Mouse (Mus musculus) thymus, adult 2 months (tissue): ENCODE measurements around the gene Rbm3. TPM values are rescaled to one million over a fixed set of nuclear protein-coding genes. Genes with fewer than 3 reads are reported as not detected.
A peak's percentile ranks its signal among the peaks of the same experiment; 100 is the strongest.

Experiments
- DNase-seq: peaks from one replicate; pipeline ENCODE4 v3.0.0; 2021
- H3K27ac ChIP-seq: fragments of 200-500 bp; 2 replicates; pipeline ENCODE4 v1.5.1; 2012; ENCODE audit warnings: low read length, control low read depth; ENCODE audit not compliant: control insufficient read depth, insufficient read depth
- H3K27me3 ChIP-seq: fragments of 200-500 bp; 2 replicates; pipeline ENCODE4 v1.6.1; 2012; ENCODE audit warnings: mild to moderate bottlenecking, low read length, moderate library complexity, mixed read lengths; ENCODE audit not compliant: control insufficient read depth, insufficient read depth
- H3K36me3 ChIP-seq: fragments of 200-500 bp; 2 replicates; pipeline ENCODE4 v1.6.1; 2012; ENCODE audit warnings: mild to moderate bottlenecking, low read length, moderate library complexity; ENCODE audit not compliant: control insufficient read depth, insufficient read depth
- H3K4me1 ChIP-seq: fragments of 200-500 bp; replicated peaks from 2 replicates; pipeline ENCODE4 v1.6.1; 2012; ENCODE audit warnings: low read length; ENCODE audit not compliant: control insufficient read depth, insufficient read depth
- H3K4me3 ChIP-seq: fragments of 200-500 bp; 2 replicates; pipeline ENCODE4 v1.5.1; 2012; ENCODE audit warnings: mild to moderate bottlenecking, low read length, control low read depth, moderate library complexity; ENCODE audit not compliant: control insufficient read depth, insufficient read depth
- CTCF ChIP-seq: fragments of 200-500 bp; IDR thresholded peaks from 2 replicates; pipeline ENCODE4 v1.5.1; 2012; ENCODE audit warnings: mild to moderate bottlenecking, control low read depth, low read length, moderate library complexity, borderline replicate concordance; ENCODE audit not compliant: control insufficient read depth, poor library complexity, insufficient read depth; ENCODE audit errors: extremely low read depth
- POLR2A ChIP-seq: fragments of 200-500 bp; IDR thresholded peaks from 2 replicates; pipeline ENCODE4 v1.6.1; 2012; ENCODE audit warnings: mild to moderate bottlenecking, low read length, control low read depth, moderate library complexity; ENCODE audit not compliant: control insufficient read depth, poor library complexity, insufficient read depth; ENCODE audit errors: extremely low read depth
- WGBS: fragments of 180-500 bp; shearing (Covaris S2); methylation state at CpG from one replicate; pipeline ENCODE4 v1.1.7; 2018; 5-methylcytosine and 5-hydroxymethylcytosine counted together
- polyA plus RNA-seq: library from polyadenylated mRNA; depleted of rRNA; stranded (reverse); fragments of >200 nt; gene quantifications from 2 replicates; pipeline ENCODE4 v1.2.3, GENCODE M21; 2012; rRNA removed

Gene Rbm3
- polyA plus RNA-seq, 1 experiment: 220 TPM

GRCm38 (mm10) chrX:8090346-8090953 lies 55.2 kb downstream of the Rbm3 start, which contains the start of gene Was:
Gene Was (minus strand): TSS chrX:8090498.
- Histone ChIP-seq H3K36me3 (peaks cover 10% of the 10 kb centered on the region), H3K4me3 (peak within 1 kb of the TSS; percentile 95), H3K27me3 (no peaks in the 10 kb centered on the region), H3K4me1 (peaks cover 13% of the 10 kb centered on the region), H3K27ac (peak within 1 kb of the TSS; percentile 99)
- TF ChIP-seq POLR2A (0 out of 2 replicates have a peak, but pooled peaks have one; percentile 32), CTCF (no peak)
- WGBS: 22% methylated on average over 14 of the region's 14 CpGs
- DNase-seq: peak; percentile 57

- DNase-seq: no peak
These were observed 55.9 kb downstream of the Rbm3 start for GRCm38 (mm10) chrX:8089746-8090145.

More at GRCm38 (mm10) chrX:8089746-8090145, 55.9 kb downstream of the Rbm3 start:
- Histone ChIP-seq H3K27me3 (no peaks in the 10 kb centered on the region), H3K27ac (no peak overlapping the region), H3K36me3 (peaks cover 16% of the 10 kb centered on the region), H3K4me3 (peak overlapping the region; percentile 95), H3K4me1 (peaks cover 12% of the 10 kb centered on the region)
- 45% methylated on average over 3 of the region's 3 CpGs for WGBS
- TF ChIP-seq CTCF (no peak), POLR2A (no peak)

Other genes with a start within 250 kb of the Rbm3 start
- gene Pqbp1, start 246.6 kb downstream of the Rbm3 start, polyA plus RNA-seq: 101 and 109 TPM in 2 replicates
- 66.8 and 74.8 TPM in 2 replicates for gene Timm17b, start 246.5 kb downstream of the Rbm3 start, polyA plus RNA-seq
- not detected in 2 replicates for gene Gm10491, start 238.0 kb downstream of the Rbm3 start, polyA plus RNA-seq
- not detected in 2 replicates for gene Gm10490, start 236.3 kb downstream of the Rbm3 start, polyA plus RNA-seq
- gene Pcsk1n, start 226.1 kb downstream of the Rbm3 start, polyA plus RNA-seq: 0.14 and 0.15 TPM in 2 replicates
- gene Eras, start 217.3 kb downstream of the Rbm3 start, polyA plus RNA-seq: not detected in 2 replicates
- gene Hdac6, start 198.0 kb downstream of the Rbm3 start, polyA plus RNA-seq: 31.0 and 32.0 TPM in 2 replicates
- 2.7 and 2.9 TPM in 2 replicates for gene Gata1, start 167.8 kb downstream of the Rbm3 start, polyA plus RNA-seq
- gene Glod5, start 127.4 kb downstream of the Rbm3 start, polyA plus RNA-seq: not detected in 2 replicates
- 69.4 and 74.6 TPM in 2 replicates for gene Suv39h1, start 71.1 kb downstream of the Rbm3 start, polyA plus RNA-seq
- gene Was, start 55.4 kb downstream of the Rbm3 start, polyA plus RNA-seq: 88.5 and 102 TPM in 2 replicates
- gene Wdr13, start 13.0 kb downstream of the Rbm3 start, polyA plus RNA-seq: 128 and 141 TPM in 2 replicates
- 35.0 and 36.3 TPM in 2 replicates for gene Tbc1d25, start 30.3 kb upstream of the Rbm3 start, polyA plus RNA-seq
- gene Ebp, start 47.6 kb upstream of the Rbm3 start, polyA plus RNA-seq: 71.1 and 98.2 TPM in 2 replicates
- 4.7 and 5.3 TPM in 2 replicates for gene Porcn, start 60.6 kb upstream of the Rbm3 start, polyA plus RNA-seq
- gene Ftsj1, start 106.5 kb upstream of the Rbm3 start, polyA plus RNA-seq: 50.2 and 50.9 TPM in 2 replicates
- 0.27 and 0.36 TPM in 2 replicates for gene Slc38a5, start 125.3 kb upstream of the Rbm3 start, polyA plus RNA-seq
- not detected in 2 replicates for gene Ssxb10, start 181.5 kb upstream of the Rbm3 start, polyA plus RNA-seq
- gene Ssxb9, start 221.1 kb upstream of the Rbm3 start, polyA plus RNA-seq: not detected in 2 replicates